Mouse (Mus musculus): ENCODE measurements at regions not wholly inside any gene's neighbourhood (a gene's known extent, or its start where the extent isn't known, plus 50 kb on each side); places are given as distances from the start of the nearest gene placed in this dataset.

- H3K4me3 ChIP-seq (ENCODE audit: control insufficient read depth in 1 of 2, insufficient read depth in 1 of 2, low read depth in 1 of 2, low read length in 2 of 2) = no peak overlapping the region
- 0 out of 4 replicates have a peak, but pooled peaks cover 0 to 2% of the 10 kb centered on the region in 2 experiments for H3K4me1 ChIP-seq (ENCODE audit: control insufficient read depth in 2 of 2, insufficient read depth in 2 of 2, low read length in 2 of 2)
- no peak overlapping the region for H3K27ac ChIP-seq (replicated peaks in 1 of 2; ENCODE audit: control insufficient read depth in 1 of 2, insufficient read depth in 1 of 2, low read depth in 2 of 2, low read length in 2 of 2)
- no peaks in the 10 kb centered on the region for H3K27me3 ChIP-seq (ENCODE audit: control insufficient read depth, insufficient read depth, low read length)
- peak; percentile 73; the same call in 1 of the 2 replicates for ATAC-seq (ENCODE audit: insufficient number of reproducible peaks, insufficient read depth, low FRiP score, low read depth)
- H3K36me3 ChIP-seq (ENCODE audit: control insufficient read depth, insufficient read depth, low read length) = no peaks in the 10 kb centered on the region
- peaks cover 4% of the 10 kb centered on the region; the same call in 1 of the 2 replicates for H3K9me3 ChIP-seq (ENCODE audit: control insufficient read depth, low read length)
- 73% methylated on average over 1 of the region's 1 CpGs for WGBS
- no peak overlapping the region for H3K9ac ChIP-seq (ENCODE audit: low read length)
- H3K4me2 ChIP-seq (ENCODE audit: low read length) = no peak overlapping the region
Observed at GRCm38 (mm10) chr3:155246628-155247027, 153.4 kb downstream of the Lrriq3 start.

- WGBS = 59% methylated on average over 2 of the region's 2 CpGs
- peaks cover 4% of the 10 kb centered on the region; the same call in 1 of the 2 replicates for H3K9me3 ChIP-seq (ENCODE audit: control insufficient read depth, low read length)
- H3K9ac ChIP-seq (ENCODE audit: low read length) = no peak overlapping the region
- H3K4me3 ChIP-seq (ENCODE audit: control insufficient read depth in 1 of 2, insufficient read depth in 1 of 2, low read depth in 1 of 2, low read length in 2 of 2) = no peak overlapping the region
- no peak overlapping the region for H3K27ac ChIP-seq (replicated peaks in 1 of 2; ENCODE audit: control insufficient read depth in 1 of 2, insufficient read depth in 1 of 2, low read depth in 2 of 2, low read length in 2 of 2)
- H3K36me3 ChIP-seq (ENCODE audit: control insufficient read depth, insufficient read depth, low read length) = no peaks in the 10 kb centered on the region
- H3K4me2 ChIP-seq (ENCODE audit: low read length) = no peak overlapping the region
- H3K4me1 ChIP-seq (ENCODE audit: control insufficient read depth in 2 of 2, insufficient read depth in 2 of 2, low read length in 2 of 2) = 0 out of 4 replicates have a peak, but pooled peaks cover 0 to 2% of the 10 kb centered on the region in 2 experiments
- no peak for ATAC-seq (ENCODE audit: insufficient number of reproducible peaks, insufficient read depth, low FRiP score, low read depth)
- no peaks in the 10 kb centered on the region for H3K27me3 ChIP-seq (ENCODE audit: control insufficient read depth, insufficient read depth, low read length)
Observed at GRCm38 (mm10) chr3:155247124-155247523, 153.9 kb downstream of the Lrriq3 start.

DNA sequence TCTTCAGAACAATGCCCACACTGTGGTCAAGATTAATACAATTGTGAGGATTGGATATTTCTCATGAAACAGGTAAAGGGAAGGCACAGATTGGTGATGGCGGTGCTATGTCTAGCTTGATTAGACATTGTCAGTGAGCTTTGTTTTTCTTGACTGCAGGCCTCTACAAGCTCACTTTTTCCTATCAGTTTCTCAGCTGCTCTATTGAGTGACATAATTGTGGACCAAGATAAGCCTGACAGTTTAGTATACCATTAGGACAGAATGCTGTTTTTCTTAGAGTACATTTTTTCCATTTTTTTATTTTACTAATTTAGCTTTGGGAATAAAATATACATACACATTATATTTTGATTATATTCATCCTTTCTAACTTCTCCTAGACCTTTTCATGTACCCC lies 154.7 kb downstream of the Lrriq3 start:
- Histone ChIP-seq H3K27ac (replicated peaks in 1 of 2; ENCODE audit: control insufficient read depth in 1 of 2, insufficient read depth in 1 of 2, low read depth in 2 of 2, low read length in 2 of 2) (no peak overlapping the region), H3K4me2 (ENCODE audit: low read length) (no peak overlapping the region), H3K9me3 (ENCODE audit: control insufficient read depth, low read length) (peaks cover 4% of the 10 kb centered on the region; the same call in 1 of the 2 replicates), H3K9ac (ENCODE audit: low read length) (no peak overlapping the region), H3K27me3 (ENCODE audit: control insufficient read depth, insufficient read depth, low read length) (no peaks in the 10 kb centered on the region), H3K4me1 (ENCODE audit: control insufficient read depth in 2 of 2, insufficient read depth in 2 of 2, low read length in 2 of 2) (0 out of 4 replicates have a peak, but pooled peaks cover 0 to 2% of the 10 kb centered on the region in 2 experiments), H3K36me3 (ENCODE audit: control insufficient read depth, insufficient read depth, low read length) (no peaks in the 10 kb centered on the region), H3K4me3 (ENCODE audit: control insufficient read depth in 1 of 2, insufficient read depth in 1 of 2, low read depth in 1 of 2, low read length in 2 of 2) (no peak overlapping the region)
- WGBS = 26% methylated on average over 1 of the region's 1 CpGs
- ATAC-seq (ENCODE audit: insufficient number of reproducible peaks, insufficient read depth, low FRiP score, low read depth) = no peak

DNA sequence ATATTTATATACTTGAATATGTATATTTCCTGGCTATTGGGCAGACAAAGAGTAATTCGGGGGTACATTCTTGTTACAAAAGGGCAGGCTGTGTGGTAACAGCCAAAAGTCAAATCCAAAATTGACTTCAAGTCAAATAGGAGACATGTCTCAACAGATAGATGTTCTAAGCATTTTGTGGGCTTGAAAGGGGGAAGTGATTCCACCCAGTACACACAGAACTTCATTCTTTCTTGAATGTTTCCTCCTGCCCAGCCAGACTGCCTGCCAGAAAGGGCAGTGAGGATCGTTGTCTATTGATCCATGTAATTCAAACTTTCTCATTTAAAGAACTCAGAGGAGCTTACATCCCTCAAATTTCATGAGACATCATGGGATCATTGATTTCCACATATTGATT lies 157.7 kb downstream of the Lrriq3 start:
- H3K9ac ChIP-seq (ENCODE audit: low read length) = no peak overlapping the region
- no peak overlapping the region for H3K4me3 ChIP-seq (ENCODE audit: control insufficient read depth in 1 of 2, insufficient read depth in 1 of 2, low read depth in 1 of 2, low read length in 2 of 2)
- no peak overlapping the region for H3K27ac ChIP-seq (replicated peaks in 1 of 2; ENCODE audit: control insufficient read depth in 1 of 2, insufficient read depth in 1 of 2, low read depth in 2 of 2, low read length in 2 of 2)
- no peak overlapping the region for H3K4me2 ChIP-seq (ENCODE audit: low read length)
- 0 out of 4 replicates have a peak, but pooled peaks cover 0 to 2% of the 10 kb centered on the region in 2 experiments for H3K4me1 ChIP-seq (ENCODE audit: control insufficient read depth in 2 of 2, insufficient read depth in 2 of 2, low read length in 2 of 2)
- no peaks in the 10 kb centered on the region for H3K27me3 ChIP-seq (ENCODE audit: control insufficient read depth, insufficient read depth, low read length)
- 79% methylated on average over 2 of the region's 2 CpGs for WGBS
- no peaks in the 10 kb centered on the region for H3K36me3 ChIP-seq (ENCODE audit: control insufficient read depth, insufficient read depth, low read length)
- ATAC-seq (ENCODE audit: insufficient number of reproducible peaks, insufficient read depth, low FRiP score, low read depth) = no peak
- peaks cover 4% of the 10 kb centered on the region; the same call in 1 of the 2 replicates for H3K9me3 ChIP-seq (ENCODE audit: control insufficient read depth, low read length)

DNA sequence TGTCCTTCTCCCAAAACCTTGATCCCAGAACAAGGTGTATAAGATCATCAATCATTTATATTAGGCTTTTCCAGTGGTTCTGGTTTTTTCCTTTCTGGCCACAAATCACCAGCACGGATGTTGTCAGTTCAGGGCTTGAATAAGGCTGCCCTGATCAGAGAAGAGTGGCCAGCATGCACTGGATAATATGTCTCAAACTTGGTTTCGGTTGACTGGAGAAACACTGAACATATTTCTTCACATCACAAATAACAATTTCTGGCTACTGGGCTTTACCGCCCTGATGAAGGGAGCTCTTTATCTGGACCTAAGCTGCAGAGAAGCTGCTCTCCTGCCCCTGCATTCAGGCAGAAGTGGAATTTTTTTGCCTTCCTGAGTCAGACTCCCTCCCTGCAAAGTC lies 205.0 kb downstream of the Lrriq3 start:
- Histone ChIP-seq H3K9ac (ENCODE audit: low read length) (no peak overlapping the region), H3K9me3 (ENCODE audit: control insufficient read depth, low read length) (no peaks in the 10 kb centered on the region), H3K4me2 (ENCODE audit: low read length) (no peak overlapping the region), H3K27ac (replicated peaks in 1 of 2; ENCODE audit: control insufficient read depth in 1 of 2, insufficient read depth in 1 of 2, low read depth in 2 of 2, low read length in 2 of 2) (no peak overlapping the region), H3K27me3 (ENCODE audit: control insufficient read depth, insufficient read depth, low read length) (no peaks in the 10 kb centered on the region), H3K36me3 (ENCODE audit: control insufficient read depth, insufficient read depth, low read length) (no peaks in the 10 kb centered on the region), H3K4me3 (ENCODE audit: control insufficient read depth in 1 of 2, insufficient read depth in 1 of 2, low read depth in 1 of 2, low read length in 2 of 2) (no peak overlapping the region), H3K4me1 (ENCODE audit: control insufficient read depth in 2 of 2, insufficient read depth in 2 of 2, low read length in 2 of 2) (no peaks in the 10 kb centered on the region)
- ATAC-seq (ENCODE audit: insufficient number of reproducible peaks, insufficient read depth, low FRiP score, low read depth) = no peak
- WGBS = 78% methylated on average over 3 of the region's 3 CpGs

DNA sequence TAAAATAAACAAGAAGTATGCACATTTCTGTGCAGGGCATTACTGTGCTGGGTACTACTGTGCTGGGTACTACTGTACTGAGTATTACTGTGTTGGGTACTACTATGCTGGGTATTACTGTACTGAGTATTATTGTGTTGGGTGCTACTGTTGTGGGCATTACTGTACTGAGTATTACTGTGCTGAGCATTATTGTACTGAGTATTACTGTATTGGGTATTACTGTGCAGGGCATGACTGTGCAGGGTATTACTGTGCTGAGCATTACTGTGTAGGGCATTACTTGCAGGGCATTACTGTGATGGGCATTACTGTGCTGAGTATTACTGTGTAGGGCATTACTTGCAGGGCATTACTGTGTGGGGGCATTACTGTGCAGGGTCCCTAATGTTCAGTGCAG lies 205.5 kb downstream of the Lrriq3 start:
- no peak overlapping the region for H3K27ac ChIP-seq (replicated peaks in 1 of 2; ENCODE audit: control insufficient read depth in 1 of 2, insufficient read depth in 1 of 2, low read depth in 2 of 2, low read length in 2 of 2)

DNA sequence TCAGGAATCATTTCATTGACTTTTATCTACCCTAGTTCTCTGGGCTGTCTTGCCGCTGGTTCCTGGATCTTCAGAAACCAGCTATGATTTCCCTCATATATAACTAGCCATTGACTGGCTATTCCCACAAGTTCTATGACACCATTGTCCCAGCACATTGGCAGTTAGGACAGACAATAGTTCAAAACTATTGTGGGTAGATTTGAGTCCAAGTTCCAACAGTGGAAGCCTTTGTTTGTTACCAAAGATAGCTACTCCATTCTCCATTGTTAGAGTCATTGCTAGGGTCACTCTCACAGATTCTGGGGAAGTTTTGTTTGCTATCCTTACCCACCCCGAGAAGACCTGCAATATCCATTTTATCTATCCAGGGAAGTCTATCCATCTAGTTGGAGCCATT lies 229.1 kb downstream of the Lrriq3 start:
- ATAC-seq (ENCODE audit: insufficient number of reproducible peaks, insufficient read depth, low FRiP score, low read depth) = no peak
- Histone ChIP-seq H3K27me3 (ENCODE audit: control insufficient read depth, insufficient read depth, low read length) (no peaks in the 10 kb centered on the region), H3K36me3 (ENCODE audit: control insufficient read depth, insufficient read depth, low read length) (no peaks in the 10 kb centered on the region), H3K27ac (replicated peaks in 1 of 2; ENCODE audit: control insufficient read depth in 1 of 2, insufficient read depth in 1 of 2, low read depth in 2 of 2, low read length in 2 of 2) (no peak overlapping the region), H3K9ac (ENCODE audit: low read length) (no peak overlapping the region), H3K4me3 (ENCODE audit: control insufficient read depth in 1 of 2, insufficient read depth in 1 of 2, low read depth in 1 of 2, low read length in 2 of 2) (no peak overlapping the region), H3K4me2 (ENCODE audit: low read length) (no peak overlapping the region), H3K9me3 (ENCODE audit: control insufficient read depth, low read length) (no peaks in the 10 kb centered on the region), H3K4me1 (ENCODE audit: control insufficient read depth in 2 of 2, insufficient read depth in 2 of 2, low read length in 2 of 2) (no peaks in the 10 kb centered on the region)
- 67% methylated on average over 2 of the region's 2 CpGs for WGBS

More for the DNA sequence above, 205.5 kb downstream of the Lrriq3 start:
- no peaks in the 10 kb centered on the region for H3K27me3 ChIP-seq (ENCODE audit: control insufficient read depth, insufficient read depth, low read length)
- H3K36me3 ChIP-seq (ENCODE audit: control insufficient read depth, insufficient read depth, low read length) = no peaks in the 10 kb centered on the region
- no peak for ATAC-seq (ENCODE audit: insufficient number of reproducible peaks, insufficient read depth, low FRiP score, low read depth)
- no peak overlapping the region for H3K4me3 ChIP-seq (ENCODE audit: control insufficient read depth in 1 of 2, insufficient read depth in 1 of 2, low read depth in 1 of 2, low read length in 2 of 2)
- H3K9ac ChIP-seq (ENCODE audit: low read length) = no peak overlapping the region
- H3K4me2 ChIP-seq (ENCODE audit: low read length) = no peak overlapping the region
- H3K4me1 ChIP-seq (ENCODE audit: control insufficient read depth in 2 of 2, insufficient read depth in 2 of 2, low read length in 2 of 2) = no peaks in the 10 kb centered on the region
- no peaks in the 10 kb centered on the region for H3K9me3 ChIP-seq (ENCODE audit: control insufficient read depth, low read length)

DNA sequence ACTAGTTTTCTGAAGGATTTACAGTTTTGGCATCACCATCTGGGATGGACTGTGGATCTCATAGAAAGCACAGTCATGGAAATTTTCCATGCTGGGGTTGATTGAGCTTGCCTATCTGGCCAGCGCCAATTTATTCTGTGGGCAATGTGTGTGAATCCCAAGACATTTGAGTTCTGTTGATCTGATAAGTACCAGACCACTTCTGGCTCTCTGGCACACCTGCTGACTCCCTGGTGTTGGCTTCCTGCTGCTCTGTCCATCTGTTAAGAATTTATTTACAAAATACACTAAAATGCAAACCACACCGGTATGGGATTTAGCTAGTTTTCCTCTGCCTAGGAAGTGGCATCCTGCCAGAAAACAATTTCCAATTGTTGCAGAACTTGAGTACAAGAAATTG lies 236.5 kb downstream of the Lrriq3 start:
- H3K4me2 ChIP-seq (ENCODE audit: low read length) = no peak overlapping the region
- 74% methylated on average over 2 of the region's 2 CpGs for WGBS
- H3K36me3 ChIP-seq (ENCODE audit: control insufficient read depth, insufficient read depth, low read length) = no peaks in the 10 kb centered on the region
- no peak for ATAC-seq (ENCODE audit: insufficient number of reproducible peaks, insufficient read depth, low FRiP score, low read depth)
- no peaks in the 10 kb centered on the region for H3K27me3 ChIP-seq (ENCODE audit: control insufficient read depth, insufficient read depth, low read length)
- H3K27ac ChIP-seq (replicated peaks in 1 of 2; ENCODE audit: control insufficient read depth in 1 of 2, insufficient read depth in 1 of 2, low read depth in 2 of 2, low read length in 2 of 2) = no peak overlapping the region
- no peaks in the 10 kb centered on the region for H3K4me1 ChIP-seq (ENCODE audit: control insufficient read depth in 2 of 2, insufficient read depth in 2 of 2, low read length in 2 of 2)
- H3K9ac ChIP-seq (ENCODE audit: low read length) = no peak overlapping the region
- H3K4me3 ChIP-seq (ENCODE audit: control insufficient read depth in 1 of 2, insufficient read depth in 1 of 2, low read depth in 1 of 2, low read length in 2 of 2) = no peak overlapping the region
- no peaks in the 10 kb centered on the region for H3K9me3 ChIP-seq (ENCODE audit: control insufficient read depth, low read length)

Data from heart, embryonic 14.5 days (tissue).